Mouse (Mus musculus) kidney, adult 2 months (tissue): ENCODE results near the gene 4930402H24Rik.

Source experiments
- CTCF ChIP-seq: fragments of 200-500 bp; conservative IDR thresholded peaks from 2 replicates; pipeline ENCODE4 v1.5.1; 2011; ENCODE audit warnings: low read depth, mild to moderate bottlenecking, control low read depth, low read length, moderate library complexity, mixed read lengths; ENCODE audit not compliant: insufficient read depth, insufficient read length
- POLR2A ChIP-seq: fragments of 200-500 bp; IDR thresholded peaks from one replicate; pipeline ENCODE4 v1.6.1; 2011; ENCODE audit warnings: low read depth, low read length, control low read depth

GRCm38 (mm10) chr2:130784939-130785338, 121.3 kb downstream of the 4930402H24Rik start:
- no peak for TF ChIP-seq CTCF
- no peak for TF ChIP-seq POLR2A
